Mouse (Mus musculus) cerebellum, adult 11-12 months (tissue): Measurements from ENCODE around the gene Bsdc1.
"Not testable (repeated sequence)": the region's sequence is repeated elsewhere in the genome, so short reads cannot be mapped to it uniquely, and the experiment has no call there.

Source experiments
- DNase-seq: peaks from one replicate; pipeline ENCODE4 v3.0.0; 2022

Bsdc1 gene

GRCm38 (mm10) chr4:129513891-129514290, 52.5 kb downstream of the Bsdc1 start:
- no peak for DNase-seq

GRCm38 (mm10) chr4:129514300-129514898, 53.0 kb downstream of the Bsdc1 start:
- no peak for DNase-seq

- DNase-seq = no peak
Observed at GRCm38 (mm10) chr4:129516925-129517324, 55.5 kb downstream of the Bsdc1 start.

- no peak for DNase-seq
Observed at GRCm38 (mm10) chr4:129518519-129518918, 57.1 kb downstream of the Bsdc1 start.

GRCm38 (mm10) chr4:129525338-129525737, 64.0 kb downstream of the Bsdc1 start:
- DNase-seq = no peak

GRCm38 (mm10) chr4:129525889-129526288, 64.5 kb downstream of the Bsdc1 start:
- no peak for DNase-seq

- DNase-seq = not testable (repeated sequence)
Observed at GRCm38 (mm10) chr4:129528901-129529300, 67.5 kb downstream of the Bsdc1 start.
